Mouse (Mus musculus) megakaryocyte, embryonic 14.5 days (primary cell): ENCODE data around the gene Mustn1. TPM values are rescaled to one million over a fixed set of nuclear protein-coding genes. Genes with fewer than 3 reads are reported as not detected.

Source experiments
- H3K27me3 ChIP-seq: replicated peaks from 2 replicates; pipeline ENCODE3; 2012; ENCODE audit warnings: inconsistent platforms
- H3K36me3 ChIP-seq: replicated peaks from 2 replicates; pipeline ENCODE3; 2012; ENCODE audit warnings: low read length, inconsistent platforms, mixed read lengths
- H3K4me1 ChIP-seq: 2 replicates; pipeline ENCODE4 v1.6.1; 2012; ENCODE audit warnings: inconsistent platforms
- H3K4me3 ChIP-seq: replicated peaks from 2 replicates; pipeline ENCODE3; 2012; ENCODE audit warnings: moderate library complexity, mild to moderate bottlenecking, inconsistent platforms
- H3K9me3 ChIP-seq: 2 replicates; pipeline ENCODE4 v1.6.1; 2012; ENCODE audit warnings: inconsistent platforms
- FLI1 ChIP-seq: IDR thresholded peaks from 2 replicates; pipeline ENCODE4 v1.6.1; 2012; ENCODE audit warnings: low read length, inconsistent platforms, mixed read lengths
- GATA1 ChIP-seq: IDR thresholded peaks from 3 replicates; pipeline ENCODE4 v1.6.1; 2012; ENCODE audit warnings: mixed read lengths, low read length, inconsistent platforms, borderline replicate concordance
- polyA plus RNA-seq: library from polyadenylated mRNA; stranded (reverse); fragments of >175 nt; gene quantifications from 2 replicates; pipeline ENCODE4 v1.2.3, GENCODE M21; 2012; ENCODE audit warnings: low replicate concordance; ENCODE audit not compliant: insufficient read depth

The Mustn1 gene
- polyA plus RNA-seq, 1 experiment, result 4.1 TPM

DNA sequence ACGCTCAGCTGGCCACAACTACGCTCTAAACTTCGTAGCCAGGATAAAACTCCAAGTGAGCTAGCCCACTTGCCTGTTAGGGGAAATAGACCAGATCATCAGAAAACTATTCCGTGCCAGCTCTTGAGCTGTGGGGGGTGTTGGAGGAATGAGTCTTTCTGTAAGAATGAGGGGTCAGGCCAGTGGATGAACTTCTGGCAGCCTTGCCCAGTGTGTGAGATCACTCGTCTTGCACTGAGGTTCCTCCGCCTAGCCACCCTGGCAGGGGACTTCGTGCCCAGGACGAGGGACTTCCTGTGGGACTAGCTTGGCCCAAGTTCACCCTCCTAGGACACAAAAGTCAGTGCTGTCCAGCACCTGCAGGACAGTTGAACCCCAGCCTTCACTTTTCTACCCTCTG lies 25.3 kb downstream of the Mustn1 start:
- Histone ChIP-seq H3K36me3 (no peaks in the 10 kb centered on the region), H3K9me3 (peaks cover 6% of the 10 kb centered on the region), H3K4me3 (no peak overlapping the region), H3K4me1 (peaks cover 51% of the 10 kb centered on the region), H3K27me3 (peaks cover 1% of the 10 kb centered on the region)
- TF ChIP-seq FLI1 (no peak), GATA1 (no peak)

DNA sequence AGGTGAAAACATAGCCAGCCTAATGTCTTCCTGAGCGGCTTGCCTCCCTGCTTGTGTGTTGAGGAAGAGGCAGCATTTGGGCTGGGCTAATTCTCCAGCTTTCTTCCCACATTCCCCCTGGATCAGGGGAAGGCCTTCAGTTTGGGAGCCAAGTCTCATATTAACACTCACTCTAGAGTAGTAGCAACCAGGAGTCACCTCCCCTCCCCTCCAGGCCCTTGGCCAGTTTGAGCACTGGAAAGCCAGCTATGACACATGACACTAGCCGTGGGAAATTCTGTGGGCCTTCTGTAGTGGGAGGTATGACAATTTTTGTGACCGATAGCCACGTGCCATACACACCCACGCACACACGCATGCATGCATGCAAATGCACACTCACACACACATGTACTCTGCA lies 27.0 kb downstream of the Mustn1 start:
- no peaks in the 10 kb centered on the region for H3K9me3 ChIP-seq
- no peaks in the 10 kb centered on the region for H3K36me3 ChIP-seq
- peaks cover 4% of the 10 kb centered on the region for H3K27me3 ChIP-seq
- H3K4me3 ChIP-seq, result no peak overlapping the region
- TF ChIP-seq GATA1 (no peak), FLI1 (no peak)
- H3K4me1 ChIP-seq, result peaks cover 34% of the 10 kb centered on the region

DNA sequence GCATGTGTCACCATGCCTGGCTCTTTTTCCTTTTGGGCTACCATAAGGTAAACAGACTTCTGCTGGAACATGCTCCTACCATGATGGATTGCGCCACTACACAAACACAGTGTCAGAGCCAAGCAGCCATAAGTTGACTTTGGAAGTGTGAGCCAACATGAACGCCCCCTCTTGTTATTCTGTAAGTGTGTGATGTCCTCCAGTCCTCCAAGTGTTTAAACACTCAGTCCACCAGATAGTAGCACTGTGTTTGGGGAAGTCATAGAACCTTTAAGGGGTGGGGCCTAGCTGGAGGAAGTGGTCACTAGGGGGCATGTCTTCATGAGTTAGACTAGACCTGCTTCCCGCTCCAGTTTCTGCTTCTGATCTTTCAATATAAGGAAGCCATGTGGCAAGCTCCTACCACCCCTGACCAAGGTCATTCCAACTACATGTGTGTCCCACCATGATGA lies 28.8 kb downstream of the Mustn1 start:
- Histone ChIP-seq H3K36me3 (no peaks in the 10 kb centered on the region), H3K9me3 (no peaks in the 10 kb centered on the region), H3K4me3 (no peak overlapping the region), H3K4me1 (peaks cover 28% of the 10 kb centered on the region), H3K27me3 (peaks cover 15% of the 10 kb centered on the region)
- no peak for TF ChIP-seq FLI1
- TF ChIP-seq GATA1, result no peak

DNA sequence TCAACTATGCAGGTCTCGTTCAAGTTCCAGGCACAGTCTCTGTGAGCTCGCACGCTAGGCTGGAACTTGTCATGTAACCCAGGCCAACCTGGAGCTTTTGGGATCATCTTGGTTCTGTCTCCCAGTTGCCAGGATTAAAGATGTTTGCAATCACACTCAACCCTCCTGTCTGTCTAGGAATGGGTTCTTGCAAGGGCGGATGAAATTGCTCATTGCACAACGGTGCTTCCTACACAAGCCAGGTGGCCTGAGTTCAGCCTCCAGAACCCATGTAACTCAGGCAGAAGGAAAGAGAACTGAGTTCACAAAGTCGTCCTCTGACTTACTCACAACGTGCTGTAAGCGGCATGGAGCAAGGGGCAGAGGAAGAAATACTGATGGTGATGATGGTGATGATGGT lies 32.1 kb downstream of the Mustn1 start:
- Histone ChIP-seq H3K36me3 (no peaks in the 10 kb centered on the region), H3K4me1 (peaks cover 23% of the 10 kb centered on the region)
- TF ChIP-seq GATA1, result no peak
- no peak for TF ChIP-seq FLI1

DNA sequence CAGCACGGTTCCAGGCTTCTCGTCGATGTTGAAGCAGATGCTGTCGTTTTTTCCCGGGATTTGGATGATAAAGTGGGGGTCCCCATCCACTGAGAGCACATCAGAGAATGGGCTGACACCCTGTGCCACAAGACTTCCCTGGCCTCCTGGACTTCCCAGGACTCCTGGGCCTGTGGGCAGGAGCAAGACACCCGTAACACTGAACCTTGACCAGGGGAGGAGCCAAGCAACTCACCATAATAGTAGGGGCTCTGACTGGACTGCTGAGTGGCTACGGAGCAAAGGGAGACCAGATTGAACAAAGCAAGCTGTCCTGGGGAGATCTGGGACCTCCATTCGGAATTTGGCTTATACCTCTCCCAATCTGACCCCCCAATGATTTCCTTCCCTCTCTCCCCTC lies 33.6 kb downstream of the Mustn1 start:
- TF ChIP-seq FLI1, result no peak
- TF ChIP-seq GATA1, result no peak
- H3K4me3 ChIP-seq, result no peak overlapping the region
- H3K4me1 ChIP-seq, result peaks cover 13% of the 10 kb centered on the region
- H3K9me3 ChIP-seq, result no peaks in the 10 kb centered on the region
- H3K36me3 ChIP-seq, result no peaks in the 10 kb centered on the region
- H3K27me3 ChIP-seq, result peaks cover 40% of the 10 kb centered on the region

More for the DNA sequence above, 32.1 kb downstream of the Mustn1 start:
- H3K27me3 ChIP-seq, result peaks cover 36% of the 10 kb centered on the region
- H3K4me3 ChIP-seq, result no peak overlapping the region
- H3K9me3 ChIP-seq, result no peaks in the 10 kb centered on the region

DNA sequence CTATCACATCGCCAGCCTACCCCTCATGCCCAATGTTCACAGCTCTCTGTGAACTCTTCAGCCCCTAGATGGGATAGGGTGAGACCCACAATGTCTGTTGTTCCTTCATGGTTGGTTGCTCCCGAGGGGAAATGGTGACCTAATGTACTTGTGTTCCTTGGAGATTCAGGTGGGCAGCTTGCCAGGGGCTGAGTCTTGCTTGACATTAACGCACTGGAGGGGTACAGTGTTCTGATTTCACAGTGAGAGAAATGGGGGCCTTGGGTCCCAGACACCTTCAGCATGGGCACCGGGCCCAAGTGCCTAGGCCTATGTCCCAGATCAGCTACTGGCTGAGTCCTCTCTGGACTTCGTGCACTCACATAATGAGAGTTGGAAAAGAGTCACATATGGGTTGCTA lies 34.4 kb downstream of the Mustn1 start:
- Histone ChIP-seq H3K4me1 (peaks cover 5% of the 10 kb centered on the region; the same call in 1 of the 2 replicates), H3K4me3 (no peak overlapping the region), H3K9me3 (no peaks in the 10 kb centered on the region), H3K27me3 (peaks cover 46% of the 10 kb centered on the region), H3K36me3 (no peaks in the 10 kb centered on the region)
- TF ChIP-seq FLI1 (no peak), GATA1 (no peak)

DNA sequence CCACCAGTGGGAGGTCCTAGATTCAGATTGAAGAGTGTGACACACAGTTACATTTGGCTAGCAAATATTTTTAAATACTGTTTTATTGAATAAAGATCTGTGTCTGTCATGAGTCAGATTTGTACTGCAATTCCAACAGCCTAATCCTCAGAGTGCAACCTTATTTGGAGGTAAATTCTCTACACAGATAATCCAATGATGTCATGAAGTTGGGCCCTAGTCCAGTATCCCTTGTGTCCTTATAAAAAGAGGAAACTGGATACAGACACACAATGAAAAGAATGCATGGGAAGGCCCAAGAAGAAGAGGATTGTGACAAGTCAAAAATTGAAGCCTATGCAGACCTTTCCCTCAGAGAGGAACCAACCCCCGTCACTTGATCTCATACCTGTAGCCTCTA lies 37.5 kb downstream of the Mustn1 start:
- peaks cover 58% of the 10 kb centered on the region for H3K27me3 ChIP-seq
- TF ChIP-seq GATA1, result no peak
- no peak for TF ChIP-seq FLI1
- no peaks in the 10 kb centered on the region for H3K9me3 ChIP-seq

DNA sequence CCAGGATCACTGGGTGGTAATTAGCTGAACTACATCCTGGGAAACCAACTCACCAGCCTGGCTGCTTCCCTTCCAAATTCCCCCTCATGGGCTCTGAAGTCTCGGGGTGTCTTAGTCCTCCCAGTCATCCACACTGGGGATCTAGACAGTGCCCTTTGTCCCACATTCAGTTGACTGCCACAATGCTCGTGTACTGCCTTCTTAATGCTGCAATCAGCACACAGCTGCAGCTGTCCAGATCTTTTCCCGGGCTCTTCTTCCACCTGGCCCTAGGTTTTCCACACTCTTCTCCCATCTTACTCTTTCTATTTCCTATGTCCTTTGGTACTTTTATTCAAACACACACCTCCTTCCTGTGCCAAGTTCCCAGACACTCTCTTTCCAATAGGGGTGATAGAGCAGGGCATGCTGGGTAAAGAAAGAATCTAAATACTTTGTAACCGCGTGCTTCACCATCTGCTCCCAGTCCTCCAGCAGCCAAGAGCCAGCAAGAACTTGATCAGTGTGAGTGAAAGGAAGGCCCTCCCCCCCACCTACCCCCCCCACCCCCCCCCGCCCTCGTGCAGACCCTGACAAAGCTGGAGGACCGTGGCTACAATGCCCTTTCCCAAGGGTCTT lies 43.2 kb downstream of the Mustn1 start:
- H3K27me3 ChIP-seq, result peaks cover 48% of the 10 kb centered on the region
- H3K4me1 ChIP-seq, result peaks cover 8% of the 10 kb centered on the region
- no peak for TF ChIP-seq FLI1
- TF ChIP-seq GATA1, result no peak
- peaks cover 8% of the 10 kb centered on the region for H3K9me3 ChIP-seq
- no peak overlapping the region for H3K4me3 ChIP-seq
- no peaks in the 10 kb centered on the region for H3K36me3 ChIP-seq

More for the DNA sequence above, 37.5 kb downstream of the Mustn1 start:
- Histone ChIP-seq H3K36me3 (no peaks in the 10 kb centered on the region), H3K4me1 (peaks cover 12% of the 10 kb centered on the region), H3K4me3 (no peak overlapping the region)

DNA sequence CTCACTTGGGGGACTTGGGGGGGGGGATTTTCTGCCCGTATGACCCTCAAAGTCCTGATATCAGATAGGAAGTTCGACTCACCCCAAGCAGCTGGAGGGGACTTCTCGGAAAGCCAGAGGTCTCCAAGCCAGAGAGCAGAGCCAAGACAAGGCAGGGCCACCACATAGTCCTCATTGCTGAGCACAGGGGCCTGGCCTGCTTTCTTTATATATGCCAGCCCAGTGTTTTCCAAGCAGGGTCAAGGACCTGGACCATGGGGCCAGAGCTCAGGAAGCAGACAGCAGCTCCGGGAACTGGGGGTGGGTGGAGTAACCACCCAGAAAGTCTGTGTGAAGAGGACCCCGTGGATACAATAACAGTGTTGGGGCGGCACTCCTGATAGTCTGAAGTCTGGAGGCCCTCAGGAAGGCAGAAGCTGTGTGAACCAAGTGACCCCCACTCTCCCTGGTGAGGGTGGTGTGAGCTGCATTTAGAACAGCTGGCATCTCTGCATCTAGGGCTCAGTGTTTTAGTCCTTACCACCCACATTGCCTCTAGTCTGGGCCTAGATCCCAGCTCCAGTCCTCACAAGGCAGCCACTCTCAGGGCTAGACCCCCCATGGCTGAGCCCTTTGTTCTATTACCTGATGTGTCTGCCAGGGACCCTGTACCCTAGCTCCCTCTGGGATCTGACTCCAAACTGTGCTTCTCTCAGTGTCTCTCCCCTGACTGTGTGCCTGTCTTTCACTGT lies 44.5 kb downstream of the Mustn1 start, which contains the start of gene Itih3:
TSS of gene Itih3 (minus strand) at position 386 of the 731 bp plus-strand sequence.
- no peak for TF ChIP-seq FLI1
- TF ChIP-seq GATA1, result no peak
- H3K4me3 ChIP-seq, result no peak within 1 kb of the TSS
- H3K27me3 ChIP-seq, result peaks cover 40% of the 10 kb centered on the region
- no peaks in the 10 kb centered on the region for H3K36me3 ChIP-seq
- peaks cover 8% of the 10 kb centered on the region for H3K4me1 ChIP-seq
- H3K9me3 ChIP-seq, result peaks cover 12% of the 10 kb centered on the region

DNA sequence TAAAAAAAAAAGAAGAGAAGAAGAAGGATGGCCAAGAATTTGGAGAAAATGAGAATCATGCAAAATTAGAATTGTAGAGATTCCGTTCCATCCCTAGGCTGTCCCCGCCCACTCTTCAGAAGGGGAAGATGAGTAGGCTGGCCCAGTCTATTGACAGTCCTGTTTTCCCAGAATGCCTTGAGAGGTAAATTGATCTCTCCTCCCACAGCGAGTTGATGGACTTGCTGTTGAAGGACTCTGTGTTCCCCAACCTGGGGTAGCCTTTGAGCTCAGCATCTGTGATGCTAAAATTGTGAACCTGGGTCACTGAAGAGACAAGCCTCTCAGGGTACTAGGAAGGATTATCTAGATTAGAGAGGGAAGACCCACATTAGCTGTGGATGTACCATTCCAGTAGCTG lies 46.5 kb downstream of the Mustn1 start:
- Histone ChIP-seq H3K36me3 (no peaks in the 10 kb centered on the region), H3K9me3 (peaks cover 12% of the 10 kb centered on the region), H3K27me3 (peaks cover 45% of the 10 kb centered on the region), H3K4me3 (no peak overlapping the region), H3K4me1 (peaks cover 6% of the 10 kb centered on the region)
- TF ChIP-seq GATA1 (no peak), FLI1 (no peak)

DNA sequence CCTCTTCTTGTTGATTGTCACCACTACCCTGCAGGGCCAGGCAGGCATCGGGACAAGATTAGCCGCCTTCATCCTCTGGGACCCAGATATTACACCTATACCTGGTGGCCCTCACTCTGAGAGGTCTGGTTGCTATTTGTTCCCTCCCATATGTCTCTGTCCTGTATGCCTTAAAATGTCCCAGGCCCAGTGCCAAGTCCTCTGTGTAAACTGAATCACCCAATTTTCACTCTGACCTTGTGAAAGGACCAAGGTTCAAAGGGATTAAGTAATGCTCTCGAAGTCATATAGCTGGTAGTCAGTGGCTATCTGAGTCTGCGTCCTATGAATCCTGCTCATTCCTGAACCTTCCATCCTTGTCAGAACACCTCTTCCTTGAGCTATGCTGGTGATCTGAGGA lies 51.4 kb downstream of the Mustn1 start:
- Histone ChIP-seq H3K4me3 (no peak overlapping the region), H3K9me3 (peaks cover 12% of the 10 kb centered on the region), H3K36me3 (no peaks in the 10 kb centered on the region), H3K4me1 (no peaks in the 10 kb centered on the region; the same call in 1 of the 2 replicates), H3K27me3 (peaks cover 56% of the 10 kb centered on the region)
- TF ChIP-seq GATA1, result no peak
- TF ChIP-seq FLI1, result no peak

Other genes with a start within 250 kb of the Mustn1 start
- gene Rft1, start 224.8 kb upstream of the Mustn1 start, polyA plus RNA-seq, result 2.6 and 9.1 TPM in 2 replicates
- 0.53 and 1.0 TPM in 2 replicates for gene Sfmbt1, start 164.4 kb upstream of the Mustn1 start, polyA plus RNA-seq
- gene Tmem110, start 53.6 kb upstream of the Mustn1 start, polyA plus RNA-seq, result 21.4 and 29.3 TPM in 2 replicates
- gene Itih4, start 7.3 kb downstream of the Mustn1 start, polyA plus RNA-seq, result 0.04 TPM in 1 of 2 replicates, not detected in the other
- gene Itih3, start 44.6 kb downstream of the Mustn1 start, polyA plus RNA-seq, result not detected in 2 replicates
- 0.20 TPM in 1 of 2 replicates, not detected in the other for gene Itih1, start 64.1 kb downstream of the Mustn1 start, polyA plus RNA-seq
- 1.4 and 3.3 TPM in 2 replicates for gene Nek4, start 72.2 kb downstream of the Mustn1 start, polyA plus RNA-seq
- 6.5 and 7.5 TPM in 2 replicates for gene Glt8d1, start 122.2 kb downstream of the Mustn1 start, polyA plus RNA-seq
- 10.3 and 51.5 TPM in 2 replicates for gene Spcs1, start 122.5 kb downstream of the Mustn1 start, polyA plus RNA-seq
- gene Pbrm1, start 139.9 kb downstream of the Mustn1 start, polyA plus RNA-seq, result 3.7 and 3.8 TPM in 2 replicates
- 8.2 TPM in 1 of 2 replicates, not detected in the other for gene Gnl3, start 140.0 kb downstream of the Mustn1 start, polyA plus RNA-seq
- 75.6 and 108 TPM in 2 replicates for gene Smim4, start 249.8 kb downstream of the Mustn1 start, polyA plus RNA-seq